Mouse (Mus musculus): ENCODE results near the gene Mus81. TPM values are rescaled to one million over a fixed set of nuclear protein-coding genes. Genes with fewer than 3 reads are reported as not detected.
"Not testable (repeated sequence)": the region's sequence is repeated elsewhere in the genome, so short reads cannot be mapped to it uniquely, and the experiment has no call there.

The Mus81 gene
- total RNA-seq, 4 experiments from 2014 or later: 25.8 to 40.4 (median 33.8) TPM

GRCm38 (mm10) chr19:5492641-5493040 is 4.4 kb upstream of the Mus81 start:
- no peak for DNase-seq

GRCm38 (mm10) chr19:5490898-5491708 is 2.9 kb upstream of the Mus81 start:
- peak; percentile 85 for DNase-seq

- DNase-seq: peak; percentile 94
Measured at GRCm38 (mm10) chr19:5490313-5490897, 2.2 kb upstream of the Mus81 start, which contains the start of gene Cfl1. TSS of gene Cfl1 (plus strand) at chr19:5490455.

GRCm38 (mm10) chr19:5489721-5490120 is 1.5 kb upstream of the Mus81 start:
- DNase-seq: not testable (repeated sequence)

- peak; percentile 96 for DNase-seq
Measured at GRCm38 (mm10) chr19:5488878-5489571, 823 bp upstream of the Mus81 start.

GRCm38 (mm10) chr19:5486771-5487170 is 1.4 kb downstream of the Mus81 start:
- DNase-seq: no peak

- no peak for DNase-seq
Measured at GRCm38 (mm10) chr19:5486286-5486685, 1.9 kb downstream of the Mus81 start.

- no peak for DNase-seq
Measured at GRCm38 (mm10) chr19:5485821-5486220, 2.4 kb downstream of the Mus81 start.

GRCm38 (mm10) chr19:5485371-5485770 is 2.8 kb downstream of the Mus81 start:
- no peak for DNase-seq

GRCm38 (mm10) chr19:5484496-5484895 is 3.7 kb downstream of the Mus81 start:
- DNase-seq: no peak

- DNase-seq: no peak
Measured at GRCm38 (mm10) chr19:5483386-5484359, 4.5 kb downstream of the Mus81 start.

GRCm38 (mm10) chr19:5481398-5481797 is 6.8 kb downstream of the Mus81 start:
- no peak for DNase-seq

- DNase-seq: no peak
Measured at GRCm38 (mm10) chr19:5480016-5480415, 8.2 kb downstream of the Mus81 start.

GRCm38 (mm10) chr19:5477668-5478300 is 10.4 kb downstream of the Mus81 start:
- DNase-seq: no peak

GRCm38 (mm10) chr19:5477004-5477667 is 11.1 kb downstream of the Mus81 start:
- no peak for DNase-seq

- no peak for DNase-seq
Measured at GRCm38 (mm10) chr19:5475069-5475714, 13.0 kb downstream of the Mus81 start.

GRCm38 (mm10) chr19:5474281-5475068 is 13.7 kb downstream of the Mus81 start:
- DNase-seq: no peak

GRCm38 (mm10) chr19:5473720-5474119 is 14.5 kb downstream of the Mus81 start, which contains the start of gene Efemp2:
TSS of gene Efemp2 (plus strand) at chr19:5473954.
- peak; percentile 89 for DNase-seq

- no peak for DNase-seq
Measured at GRCm38 (mm10) chr19:5472857-5473256, 15.3 kb downstream of the Mus81 start.

- DNase-seq: no peak
Measured at GRCm38 (mm10) chr19:5471846-5472245, 16.4 kb downstream of the Mus81 start.
